Mouse (Mus musculus) forebrain, embryonic 12.5 days (tissue): ENCODE measurements around the gene Dad1. TPM values are rescaled to one million over a fixed set of nuclear protein-coding genes. Genes with fewer than 3 reads are reported as not detected.
A peak's percentile ranks its signal among the peaks of the same experiment; 100 is the strongest.

Source experiments
- ATAC-seq: fragments of 200-750 bp; cut with Nextera tagmentation; 2 replicates; pipeline ENCODE4 v1.8.0; 2017; ENCODE audit warnings: moderate TSS enrichment; ENCODE audit not compliant: low FRiP score
- H3K27ac ChIP-seq: fragments of 300-500 bp; sonication (generic); 2 replicates; pipeline ENCODE4 v1.5.1; 2016; ENCODE audit warnings: mild to moderate bottlenecking
- H3K27me3 ChIP-seq: fragments of 300-500 bp; sonication (generic); 2 replicates; pipeline ENCODE4 v1.6.1; 2016; ENCODE audit warnings: mild to moderate bottlenecking
- H3K36me3 ChIP-seq: fragments of 300-500 bp; sonication (generic); replicated peaks from 2 replicates; pipeline ENCODE4 v1.6.1; 2016; ENCODE audit warnings: mild to moderate bottlenecking
- H3K4me1 ChIP-seq: fragments of 300-500 bp; sonication (generic); 2 replicates; pipeline ENCODE4 v1.6.1; 2016
- H3K4me2 ChIP-seq: fragments of 300-500 bp; sonication (generic); 2 replicates; pipeline ENCODE4 v1.6.1; 2016; ENCODE audit warnings: mild to moderate bottlenecking, moderate library complexity
- H3K4me3 ChIP-seq: fragments of 300-500 bp; sonication (generic); replicated peaks from 2 replicates; pipeline ENCODE4 v1.5.1; 2016; ENCODE audit warnings: mild to moderate bottlenecking
- H3K9ac ChIP-seq: fragments of 300-500 bp; sonication (generic); 2 replicates; pipeline ENCODE4 v1.6.1; 2016; ENCODE audit warnings: mild to moderate bottlenecking
- H3K9me3 ChIP-seq: fragments of 300-500 bp; sonication (generic); 2 replicates; pipeline ENCODE4 v1.6.1; 2016
- WGBS: fragments of 180-500 bp; shearing (Covaris S2); methylation state at CpG from one replicate; pipeline ENCODE4 v1.1.7; 2016; 5-methylcytosine and 5-hydroxymethylcytosine counted together
- polyA plus RNA-seq: library from polyadenylated mRNA; unstranded; fragments of >200 nt; fragmentation: Nextera tagmentation; extraction: Ambion mirVana; gene quantifications from 2 replicates; pipeline ENCODE4 v1.2.1, GENCODE M21; 2016

Gene Dad1
- polyA plus RNA-seq, 1 experiment from 2014 or later, result 241 TPM

DNA sequence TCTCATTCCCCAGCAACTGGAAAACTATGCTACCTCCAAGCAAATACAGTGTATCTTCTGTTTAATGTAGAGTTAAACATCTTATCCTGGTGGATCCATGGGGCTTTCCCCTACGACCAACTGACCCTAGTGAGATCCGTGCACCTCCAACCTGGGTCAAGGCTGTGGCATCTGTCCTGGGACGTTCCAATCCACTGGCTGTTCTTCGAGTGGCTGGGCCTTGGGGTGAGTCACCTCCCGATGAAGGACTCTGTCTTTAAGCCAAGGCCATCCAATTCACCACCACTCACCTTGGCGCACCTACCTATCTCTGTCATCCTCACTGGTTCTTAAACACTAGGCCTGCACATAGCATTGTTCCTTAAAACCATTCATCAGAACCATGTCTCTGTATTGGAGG is 9.2 kb upstream of the Dad1 start:
- no peaks in the 10 kb centered on the region for H3K9me3 ChIP-seq
- no peak overlapping the region for H3K9ac ChIP-seq
- no peak for ATAC-seq
- H3K4me1 ChIP-seq, result peaks cover 20% of the 10 kb centered on the region
- WGBS, result 91% methylated on average over 6 of the region's 6 CpGs
- H3K27me3 ChIP-seq, result no peaks in the 10 kb centered on the region
- H3K27ac ChIP-seq, result no peak overlapping the region
- H3K4me3 ChIP-seq, result no peak overlapping the region
- 0 out of 2 replicates have a peak, but pooled peaks cover 20% of the 10 kb centered on the region for H3K36me3 ChIP-seq
- H3K4me2 ChIP-seq, result no peak overlapping the region

DNA sequence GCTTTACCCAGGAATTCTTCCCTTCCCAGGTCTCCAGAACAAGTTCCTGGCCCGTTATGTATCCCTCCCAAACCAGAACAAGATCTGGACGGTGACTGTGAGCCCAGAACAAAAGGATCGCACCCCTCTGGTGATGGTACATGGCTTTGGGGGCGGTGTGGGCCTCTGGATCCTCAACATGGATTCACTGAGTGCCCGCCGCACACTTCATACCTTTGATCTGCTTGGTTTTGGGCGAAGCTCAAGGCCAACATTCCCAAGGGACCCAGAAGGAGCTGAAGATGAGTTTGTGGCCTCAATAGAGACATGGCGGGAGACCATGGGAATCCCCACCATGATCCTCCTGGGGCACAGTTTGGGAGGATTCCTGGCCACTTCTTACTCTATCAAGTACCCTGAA is 8.7 kb upstream of the Dad1 start:
- Histone ChIP-seq H3K4me1 (peaks cover 20% of the 10 kb centered on the region), H3K4me3 (no peak overlapping the region), H3K9ac (no peak overlapping the region), H3K36me3 (0 out of 2 replicates have a peak, but pooled peaks cover 16% of the 10 kb centered on the region), H3K27me3 (no peaks in the 10 kb centered on the region), H3K27ac (no peak overlapping the region), H3K9me3 (no peaks in the 10 kb centered on the region), H3K4me2 (no peak overlapping the region)
- no peak for ATAC-seq
- WGBS, result 95% methylated on average over 8 of the region's 8 CpGs

DNA sequence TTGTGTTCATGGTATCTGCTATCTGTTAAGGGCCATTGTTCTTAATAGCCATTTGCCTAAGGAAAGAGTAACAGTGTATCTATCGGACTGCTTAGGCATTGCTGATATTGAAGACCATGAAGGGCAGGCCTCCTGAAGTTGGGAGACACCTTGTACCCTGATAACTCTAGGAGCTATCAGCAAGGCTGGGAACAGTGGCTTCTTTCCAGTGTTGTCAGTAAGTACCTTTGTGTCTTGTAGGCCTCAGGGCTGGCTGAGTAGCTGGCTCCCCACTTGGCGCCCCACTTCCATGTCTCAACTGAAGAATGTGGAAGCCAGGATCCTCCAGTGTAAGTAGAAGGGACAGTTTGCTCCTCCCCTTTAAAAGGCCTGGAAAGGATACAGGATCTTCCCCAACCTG is 7.5 kb upstream of the Dad1 start:
- H3K9ac ChIP-seq, result no peak overlapping the region
- H3K36me3 ChIP-seq, result 0 out of 2 replicates have a peak, but pooled peaks cover 9% of the 10 kb centered on the region
- no peaks in the 10 kb centered on the region for H3K27me3 ChIP-seq
- H3K4me1 ChIP-seq, result peaks cover 20% of the 10 kb centered on the region
- H3K4me2 ChIP-seq, result no peak overlapping the region
- H3K9me3 ChIP-seq, result no peaks in the 10 kb centered on the region
- no peak overlapping the region for H3K27ac ChIP-seq
- WGBS, result 91% methylated on average over 2 of the region's 2 CpGs
- H3K4me3 ChIP-seq, result no peak overlapping the region
- ATAC-seq, result no peak

DNA sequence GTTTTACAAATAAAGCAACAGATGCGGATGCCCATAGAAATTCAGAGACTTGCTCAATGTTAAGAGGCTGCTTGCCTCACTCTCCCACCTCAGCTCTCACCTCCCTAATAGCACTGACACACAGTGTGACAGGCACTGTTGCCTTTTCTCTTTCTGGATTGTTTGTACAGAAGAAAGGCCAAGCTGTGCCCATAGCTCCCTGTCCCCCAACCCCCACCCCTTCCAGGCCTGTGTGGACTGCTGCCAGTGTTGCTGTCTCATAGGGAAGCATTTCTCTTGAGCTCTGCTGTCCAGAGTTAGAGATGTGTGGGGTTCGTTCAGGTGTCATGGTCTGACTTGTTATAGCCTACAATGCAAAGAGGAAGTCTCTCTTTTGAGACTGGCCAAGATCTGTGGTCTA is 6.3 kb upstream of the Dad1 start:
- Histone ChIP-seq H3K9me3 (no peaks in the 10 kb centered on the region), H3K4me3 (no peak overlapping the region), H3K4me2 (peak overlapping the region; percentile 79), H3K27ac (no peak overlapping the region), H3K36me3 (0 out of 2 replicates have a peak, but pooled peaks cover 9% of the 10 kb centered on the region), H3K27me3 (no peaks in the 10 kb centered on the region), H3K4me1 (peaks cover 20% of the 10 kb centered on the region), H3K9ac (no peak overlapping the region)
- WGBS, result 73% methylated on average over 2 of the region's 2 CpGs
- ATAC-seq, result no peak

DNA sequence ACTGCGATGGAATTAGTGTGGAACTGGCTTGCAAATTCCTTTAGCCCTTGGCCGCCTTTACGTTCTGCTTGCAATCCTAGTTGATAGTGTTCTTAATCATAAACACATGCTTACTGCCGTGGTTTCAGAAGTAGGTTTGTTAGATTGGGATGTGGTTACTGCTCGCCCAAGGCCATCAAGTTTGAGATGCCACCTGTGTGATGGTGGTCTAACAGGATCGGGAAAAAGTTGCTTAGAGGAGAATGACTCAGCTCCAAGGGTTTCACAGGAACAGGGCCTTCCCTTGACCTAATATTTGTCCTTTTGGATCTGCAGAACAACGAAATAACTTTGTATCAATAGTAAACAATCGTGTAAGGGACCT is 5.8 kb upstream of the Dad1 start:
- Histone ChIP-seq H3K9me3 (no peaks in the 10 kb centered on the region), H3K27me3 (no peaks in the 10 kb centered on the region), H3K4me1 (peaks cover 23% of the 10 kb centered on the region), H3K4me3 (peak overlapping the region; percentile 60), H3K4me2 (peak overlapping the region; percentile 79), H3K27ac (no peak overlapping the region), H3K9ac (peak overlapping the region; percentile 62), H3K36me3 (0 out of 2 replicates have a peak, but pooled peaks cover 9% of the 10 kb centered on the region)
- no peak for ATAC-seq
- 26% methylated on average over 8 of the region's 8 CpGs for WGBS

DNA sequence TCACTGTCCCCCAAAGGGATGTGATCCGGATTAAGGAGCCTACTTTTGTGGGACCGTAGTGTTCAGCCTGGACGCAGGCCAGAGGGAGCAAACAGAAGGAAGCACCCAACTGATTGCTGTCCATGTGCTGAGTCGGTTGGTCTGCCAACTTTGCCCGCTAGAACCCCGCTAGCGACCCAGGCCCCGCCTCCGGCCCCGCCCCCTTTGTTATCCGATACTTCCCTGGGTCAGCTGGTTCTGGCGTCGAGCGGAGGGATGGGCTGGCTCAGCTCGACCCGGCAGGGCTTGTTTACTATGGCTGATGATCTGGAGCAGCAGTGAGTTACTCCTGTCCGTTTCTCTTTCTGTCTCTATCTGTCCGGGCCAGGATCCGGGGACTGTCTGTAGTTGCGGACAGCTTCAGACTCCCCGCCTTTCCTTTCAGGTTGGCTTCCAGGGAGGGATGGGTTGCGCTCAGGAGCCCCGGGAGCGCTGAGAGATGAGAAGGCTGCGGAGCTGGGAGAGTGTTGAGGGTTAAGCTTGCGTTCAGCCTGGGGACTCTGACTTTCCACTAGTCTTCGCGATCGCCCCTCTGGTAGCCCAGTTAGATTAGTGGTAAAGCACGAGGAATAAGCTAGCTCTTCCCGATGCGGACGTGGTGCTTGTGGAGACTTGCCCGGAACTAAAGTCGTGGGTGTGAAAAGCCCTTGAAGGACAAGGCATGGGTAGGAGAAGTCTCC is 5.3 kb upstream of the Dad1 start:
- Histone ChIP-seq H3K36me3 (0 out of 2 replicates have a peak, but pooled peaks cover 9% of the 10 kb centered on the region), H3K9me3 (no peaks in the 10 kb centered on the region), H3K27me3 (no peaks in the 10 kb centered on the region), H3K4me1 (peaks cover 28% of the 10 kb centered on the region), H3K9ac (peak overlapping the region; percentile 62), H3K4me3 (peak overlapping the region; percentile 60), H3K27ac (peak overlapping the region; percentile 42; the same call in 1 of the 2 replicates), H3K4me2 (peak overlapping the region; percentile 79)
- ATAC-seq, result peak; percentile 93
- under 1% methylated on average over 35 of the region's 35 CpGs for WGBS

DNA sequence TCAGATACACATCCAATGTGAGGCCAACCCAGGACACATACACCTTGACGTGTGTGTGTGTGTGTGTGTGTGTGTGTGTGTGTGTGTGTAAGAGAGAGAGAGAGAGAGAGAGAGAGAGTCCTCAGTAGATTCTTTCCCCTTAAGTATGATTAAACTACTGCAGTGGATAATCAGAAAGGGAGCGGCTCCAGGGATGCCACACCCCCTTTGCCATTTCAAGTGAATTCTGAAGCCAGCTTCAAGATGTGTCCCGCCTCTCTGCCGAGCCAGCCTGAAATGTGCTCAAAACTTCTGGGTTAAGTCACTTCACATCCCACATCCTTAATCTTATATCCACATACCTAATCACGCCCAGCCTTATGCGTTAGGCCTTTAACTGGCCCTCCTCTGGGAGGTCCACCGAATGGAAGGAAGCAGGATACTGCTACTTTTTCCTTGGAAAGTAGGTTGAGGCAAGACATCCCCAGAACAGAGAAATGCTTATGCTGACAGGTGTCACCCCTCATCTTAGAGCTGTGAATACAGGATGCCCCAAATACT is 4.3 kb upstream of the Dad1 start:
- Histone ChIP-seq H3K4me3 (no peak overlapping the region), H3K4me2 (no peak overlapping the region), H3K4me1 (peaks cover 30% of the 10 kb centered on the region), H3K9ac (no peak overlapping the region), H3K9me3 (no peaks in the 10 kb centered on the region), H3K27me3 (no peaks in the 10 kb centered on the region), H3K36me3 (0 out of 2 replicates have a peak, but pooled peaks cover 4% of the 10 kb centered on the region), H3K27ac (no peak overlapping the region)
- ATAC-seq, result no peak
- 71% methylated on average over 7 of the region's 7 CpGs for WGBS

DNA sequence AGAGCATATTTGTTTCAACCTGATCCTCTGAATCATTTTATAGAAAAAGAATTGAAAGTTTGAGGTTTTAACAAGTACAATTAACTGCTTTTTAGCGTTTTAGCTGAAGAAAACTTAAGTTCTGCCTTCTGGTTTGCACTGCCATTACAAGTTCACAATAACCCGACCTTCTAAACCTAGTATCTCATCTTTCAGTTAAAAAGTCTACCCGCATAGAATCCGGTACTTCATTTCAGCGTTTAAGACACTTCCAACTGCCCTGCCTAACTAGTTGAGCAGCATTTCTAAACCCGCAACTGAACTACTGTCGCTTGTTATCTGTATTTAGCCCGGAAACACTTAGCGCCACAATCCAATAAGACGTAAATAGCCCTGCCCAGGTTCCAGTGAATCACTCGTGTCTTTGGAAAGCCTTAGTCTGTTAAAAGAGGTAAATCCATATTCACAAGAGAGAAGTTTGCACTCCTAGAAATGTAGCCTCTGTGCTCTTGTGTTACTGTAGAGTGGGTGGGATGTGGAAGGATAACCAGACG is 832 bp upstream of the Dad1 start:
- ATAC-seq, result no peak
- peak overlapping the region; percentile 82 for H3K4me2 ChIP-seq
- H3K9ac ChIP-seq, result no peak overlapping the region
- peak overlapping the region; percentile 79 for H3K4me3 ChIP-seq
- no peak overlapping the region for H3K27ac ChIP-seq
- H3K4me1 ChIP-seq, result peaks cover 43% of the 10 kb centered on the region
- no peaks in the 10 kb centered on the region for H3K27me3 ChIP-seq
- H3K36me3 ChIP-seq, result peaks cover 7% of the 10 kb centered on the region; the same call in 1 of the 2 replicates
- WGBS, result 69% methylated on average over 12 of the region's 12 CpGs
- no peaks in the 10 kb centered on the region for H3K9me3 ChIP-seq

DNA sequence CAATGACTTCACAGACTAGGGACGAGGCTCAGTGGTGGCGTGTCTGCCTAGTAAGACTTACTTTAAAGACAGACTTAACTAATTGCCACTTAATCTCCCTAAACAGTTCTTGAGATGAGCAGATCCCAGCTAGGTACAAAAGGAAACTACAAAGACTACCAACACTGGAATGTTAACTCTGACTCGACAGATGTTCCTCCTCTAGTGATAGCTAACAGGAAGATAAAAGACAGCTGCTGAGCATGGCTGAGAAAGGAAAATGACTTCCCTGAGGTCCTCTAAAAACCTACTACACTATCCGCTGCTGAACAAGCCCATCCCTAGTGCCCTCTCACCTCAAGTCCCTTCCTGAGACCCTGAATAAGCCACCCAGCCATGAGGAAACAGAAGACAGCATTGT is 3.8 kb downstream of the Dad1 start:
- WGBS, result 78% methylated on average over 4 of the region's 4 CpGs
- peaks cover 25% of the 10 kb centered on the region for H3K36me3 ChIP-seq
- H3K27me3 ChIP-seq, result no peaks in the 10 kb centered on the region
- no peak for ATAC-seq
- H3K4me1 ChIP-seq, result peaks cover 31% of the 10 kb centered on the region
- H3K4me2 ChIP-seq, result no peak overlapping the region
- no peaks in the 10 kb centered on the region for H3K9me3 ChIP-seq
- H3K27ac ChIP-seq, result no peak overlapping the region
- H3K9ac ChIP-seq, result no peak overlapping the region
- no peak overlapping the region for H3K4me3 ChIP-seq

DNA sequence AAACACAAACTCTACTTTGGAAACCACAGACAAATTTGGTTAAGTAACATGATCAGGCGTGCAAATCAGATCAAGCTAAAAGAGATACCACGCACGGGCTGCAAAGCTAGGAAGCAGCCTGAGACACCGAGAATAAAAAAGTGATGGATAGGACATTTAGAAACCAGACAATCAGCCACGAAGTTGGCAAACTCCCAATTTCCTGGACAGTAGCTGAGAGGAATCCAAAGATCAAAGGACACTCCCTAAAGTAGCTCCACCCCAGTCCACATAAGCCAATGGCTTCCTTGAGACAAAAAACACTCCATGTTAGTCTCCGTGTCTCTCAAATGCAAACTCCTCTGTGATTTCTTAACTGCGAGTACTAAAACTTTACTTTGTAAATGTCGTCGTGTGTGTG is 4.6 kb downstream of the Dad1 start:
- WGBS, result 88% methylated on average over 9 of the region's 9 CpGs
- Histone ChIP-seq H3K9me3 (no peaks in the 10 kb centered on the region), H3K4me2 (no peak overlapping the region), H3K4me1 (peaks cover 25% of the 10 kb centered on the region), H3K4me3 (no peak overlapping the region), H3K9ac (no peak overlapping the region), H3K27me3 (no peaks in the 10 kb centered on the region), H3K36me3 (peaks cover 29% of the 10 kb centered on the region), H3K27ac (no peak overlapping the region)
- no peak for ATAC-seq

DNA sequence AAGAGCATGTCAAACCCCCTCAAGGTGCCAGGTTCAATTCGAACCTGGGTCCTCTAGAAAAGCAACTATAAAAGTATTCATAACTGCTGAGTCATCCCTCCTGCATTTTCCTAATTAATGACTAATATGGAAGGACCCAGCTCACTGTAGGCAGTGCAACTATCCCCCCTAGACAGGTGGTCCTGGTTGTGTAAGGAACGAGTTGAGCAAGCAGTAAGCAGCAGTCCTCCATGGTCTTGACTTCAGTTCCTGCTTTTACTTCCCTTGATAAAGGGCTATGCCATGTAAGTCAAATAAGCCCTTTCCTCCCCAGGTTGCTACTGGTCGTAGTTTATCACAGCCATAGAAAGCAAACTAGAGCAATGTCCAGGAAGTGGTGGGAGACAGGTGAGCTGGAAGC is 7.7 kb downstream of the Dad1 start:
- no peak overlapping the region for H3K9ac ChIP-seq
- ATAC-seq, result no peak
- 93% methylated on average over 3 of the region's 3 CpGs for WGBS
- H3K27me3 ChIP-seq, result no peaks in the 10 kb centered on the region
- no peak overlapping the region for H3K27ac ChIP-seq
- H3K36me3 ChIP-seq, result peaks cover 47% of the 10 kb centered on the region
- H3K4me2 ChIP-seq, result no peak overlapping the region
- H3K9me3 ChIP-seq, result no peaks in the 10 kb centered on the region
- H3K4me3 ChIP-seq, result no peak overlapping the region
- peaks cover 16% of the 10 kb centered on the region for H3K4me1 ChIP-seq

DNA sequence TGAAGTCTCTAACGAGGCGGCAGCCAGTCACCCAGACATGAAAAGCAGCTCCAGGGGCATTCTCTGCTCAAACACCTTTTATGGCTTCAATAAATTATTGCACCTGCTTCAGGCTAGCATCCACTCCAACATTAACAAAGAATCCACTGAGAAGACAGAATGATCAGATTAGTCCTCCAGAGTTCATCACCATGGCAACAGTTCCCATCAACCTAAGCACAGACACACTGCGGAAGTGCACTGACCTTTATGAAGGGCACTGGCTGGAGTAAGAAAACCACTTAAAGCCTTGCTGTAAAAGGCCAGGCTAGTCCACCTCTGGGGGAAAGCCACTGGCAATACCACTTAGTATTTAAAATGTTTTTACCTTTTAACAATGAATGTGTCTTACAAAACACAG is 9.7 kb downstream of the Dad1 start:
- Histone ChIP-seq H3K36me3 (peaks cover 42% of the 10 kb centered on the region), H3K4me3 (no peak overlapping the region), H3K9ac (no peak overlapping the region), H3K27ac (peak overlapping the region; percentile 61), H3K4me2 (no peak overlapping the region), H3K27me3 (no peaks in the 10 kb centered on the region), H3K4me1 (peaks cover 8% of the 10 kb centered on the region), H3K9me3 (no peaks in the 10 kb centered on the region)
- 26% methylated on average over 3 of the region's 3 CpGs for WGBS
- peak; percentile 57; the same call in 1 of the 2 replicates for ATAC-seq

DNA sequence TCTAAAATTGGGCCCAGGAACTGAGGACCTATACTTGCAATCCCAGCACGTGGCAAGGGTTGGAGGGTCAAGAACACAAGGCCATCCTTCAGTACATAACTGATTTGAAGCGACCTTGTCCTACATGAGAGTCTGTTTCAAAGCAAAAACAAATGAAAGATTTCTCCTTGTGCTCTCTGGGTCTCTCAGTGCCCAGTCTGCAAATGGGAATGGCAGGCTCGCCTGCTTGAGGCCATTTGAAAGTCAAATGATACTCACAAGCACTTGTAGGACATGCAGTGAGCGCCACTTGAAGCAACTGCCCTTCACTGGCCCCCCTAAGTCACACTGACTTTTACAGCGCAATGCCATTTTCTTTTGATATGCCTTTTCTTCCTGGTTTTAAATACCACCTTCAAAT is 13.4 kb downstream of the Dad1 start:
- Histone ChIP-seq H3K9me3 (no peaks in the 10 kb centered on the region), H3K27ac (no peak overlapping the region), H3K4me1 (peaks cover 11% of the 10 kb centered on the region), H3K9ac (no peak overlapping the region), H3K4me3 (no peak overlapping the region), H3K27me3 (no peaks in the 10 kb centered on the region), H3K4me2 (no peak overlapping the region), H3K36me3 (peaks cover 38% of the 10 kb centered on the region)
- no peak for ATAC-seq
- 86% methylated on average over 5 of the region's 5 CpGs for WGBS
